Mouse (Mus musculus): ENCODE measurements around the gene Ipcef1.

The Ipcef1 gene

GRCm38 (mm10) chr10:7052315-7053017 lies at the start of gene Ipcef1:
Ipcef1 (minus strand) TSS chr10:7052478.
- no peak for DNase-seq (ENCODE audit: low spot score)

GRCm38 (mm10) chr10:7077971-7078370 lies 25.7 kb upstream of the Ipcef1 start:
- no peak for DNase-seq (ENCODE audit: low spot score)

- no peak for DNase-seq (ENCODE audit: low spot score)
These were observed 25.1 kb upstream of the Ipcef1 start for GRCm38 (mm10) chr10:7077389-7077808.

- DNase-seq (ENCODE audit: low spot score) = no peak
These were observed 24.5 kb upstream of the Ipcef1 start for GRCm38 (mm10) chr10:7076662-7077211.

GRCm38 (mm10) chr10:7076201-7076600 lies 23.9 kb upstream of the Ipcef1 start:
- DNase-seq (ENCODE audit: low spot score) = no peak

- no peak for DNase-seq (ENCODE audit: low spot score)
These were observed 23.4 kb upstream of the Ipcef1 start for GRCm38 (mm10) chr10:7075661-7076060.

- no peak for DNase-seq (ENCODE audit: low spot score)
These were observed 22.0 kb upstream of the Ipcef1 start for GRCm38 (mm10) chr10:7074231-7074630.

- no peak for DNase-seq (ENCODE audit: low spot score)
These were observed 18.6 kb upstream of the Ipcef1 start for GRCm38 (mm10) chr10:7070924-7071323.

GRCm38 (mm10) chr10:7070100-7070835 lies 18.0 kb upstream of the Ipcef1 start:
- no peak for DNase-seq (ENCODE audit: low spot score)

GRCm38 (mm10) chr10:7069090-7069489 lies 16.8 kb upstream of the Ipcef1 start:
- DNase-seq (ENCODE audit: low spot score) = no peak

- DNase-seq (ENCODE audit: low spot score) = no peak
These were observed 16.3 kb upstream of the Ipcef1 start for GRCm38 (mm10) chr10:7068608-7069007.

- no peak for DNase-seq (ENCODE audit: low spot score)
These were observed 11.6 kb upstream of the Ipcef1 start for GRCm38 (mm10) chr10:7063752-7064457.

- DNase-seq (ENCODE audit: low spot score) = no peak
These were observed 10.7 kb upstream of the Ipcef1 start for GRCm38 (mm10) chr10:7062993-7063392.

GRCm38 (mm10) chr10:7060326-7060725 lies 8.0 kb upstream of the Ipcef1 start:
- no peak for DNase-seq (ENCODE audit: low spot score)

GRCm38 (mm10) chr10:7057546-7057945 lies 5.3 kb upstream of the Ipcef1 start:
- no peak for DNase-seq (ENCODE audit: low spot score)

GRCm38 (mm10) chr10:7054560-7055205 lies 2.4 kb upstream of the Ipcef1 start:
- DNase-seq (ENCODE audit: low spot score) = no peak

- DNase-seq (ENCODE audit: low spot score) = no peak
These were observed 2.4 kb downstream of the Ipcef1 start for GRCm38 (mm10) chr10:7049901-7050300.

- DNase-seq (ENCODE audit: low spot score) = no peak
These were observed 4.4 kb downstream of the Ipcef1 start for GRCm38 (mm10) chr10:7047919-7048291.

GRCm38 (mm10) chr10:7047288-7047918 lies 4.9 kb downstream of the Ipcef1 start:
- no peak for DNase-seq (ENCODE audit: low spot score)

GRCm38 (mm10) chr10:7043896-7044295 lies 8.4 kb downstream of the Ipcef1 start:
- no peak for DNase-seq (ENCODE audit: low spot score)

- no peak for DNase-seq (ENCODE audit: low spot score)
These were observed 11.2 kb downstream of the Ipcef1 start for GRCm38 (mm10) chr10:7041032-7041431.

GRCm38 (mm10) chr10:7037194-7037593 lies 15.1 kb downstream of the Ipcef1 start:
- DNase-seq (ENCODE audit: low spot score) = no peak

All from spleen, adult 12 weeks (tissue).